Mouse (Mus musculus) cerebellum, postnatal 25 days (tissue): Measurements from ENCODE around the gene Vps29.

Experiments used
- DNase-seq, 2 experiments: peaks; one replicate each; pipeline ENCODE4 v3.0.0; 2021; ENCODE audit warnings: mixed read lengths in 2 of 2

Gene Vps29

GRCm38 (mm10) chr5:122400628-122401302 is 46.6 kb downstream of the Vps29 start:
- DNase-seq = peak in 1 of 2 experiments; percentile 6

- peak; percentile 88 to 90 for DNase-seq
Observed at GRCm38 (mm10) chr5:122401303-122401640, 47.1 kb downstream of the Vps29 start.

- DNase-seq = no peak
Observed at GRCm38 (mm10) chr5:122402160-122402559, 48.0 kb downstream of the Vps29 start.

- DNase-seq = peak; percentile 47 to 51
Observed at GRCm38 (mm10) chr5:122402772-122403171, 48.6 kb downstream of the Vps29 start.

- no peak for DNase-seq
Observed at GRCm38 (mm10) chr5:122403362-122403761, 49.2 kb downstream of the Vps29 start.

- no peak for DNase-seq
Observed at GRCm38 (mm10) chr5:122405537-122405936, 51.4 kb downstream of the Vps29 start.

GRCm38 (mm10) chr5:122409692-122410645 is 55.8 kb downstream of the Vps29 start:
- peak in 1 of 2 experiments; percentile 37 for DNase-seq

- DNase-seq = no peak
Observed at GRCm38 (mm10) chr5:122411892-122412291, 57.7 kb downstream of the Vps29 start.

- no peak for DNase-seq
Observed at GRCm38 (mm10) chr5:122412826-122413225, 58.7 kb downstream of the Vps29 start.

- DNase-seq = no peak
Observed at GRCm38 (mm10) chr5:122414351-122414750, 60.2 kb downstream of the Vps29 start.
